Mouse (Mus musculus): ENCODE data around the gene Adcy10.

GRCm38 (mm10) chr1:165605108-165605507 is 120.1 kb downstream of the Adcy10 start:
- TF ChIP-seq CTCF (IDR thresholded peaks at IDR 0.05; ENCODE audit: borderline replicate concordance, insufficient read depth, low read length) = no peak
- no peak for TF ChIP-seq POLR2A (IDR thresholded peaks at IDR 0.05; ENCODE audit: low read depth, low read length)

Measured in embryonic fibroblast, embryonic 13.5 days (primary cell).